Mouse (Mus musculus) induced T-regulatory cell, adult 2 months (primary cell): ENCODE data around the gene Gria3.

Experiments used
- DNase-seq: peaks from one replicate; pipeline ENCODE4 v3.0.0-alpha.2; 2012; ENCODE audit warnings: low read depth

Gria3 gene

GRCm38 (mm10) chrX:41400058-41400904, at the start of gene Gria3:
Gria3 (plus strand) TSS chrX:41400854.
- peak; percentile 4 for DNase-seq

DNA sequence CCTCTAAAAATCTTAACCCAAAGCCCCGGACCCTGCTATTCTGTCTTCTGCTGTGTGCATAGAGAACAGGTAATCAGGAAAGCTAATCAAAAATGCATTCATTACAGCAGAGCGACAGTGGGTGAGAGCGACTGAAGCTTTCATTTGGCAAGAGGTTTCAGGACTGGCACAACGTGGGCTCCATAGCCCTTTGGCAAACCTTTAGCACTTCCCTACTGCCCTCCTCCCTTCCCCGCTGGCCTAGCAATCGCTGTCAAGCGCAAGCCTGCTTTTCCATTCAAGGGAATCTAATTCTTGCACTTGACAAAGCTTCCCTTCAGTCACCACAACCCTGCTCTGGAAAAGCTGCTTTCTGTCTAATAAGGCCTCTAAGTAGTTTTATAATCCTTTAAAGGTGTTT, 13.6 kb upstream of the Gria3 start:
- DNase-seq, result no peak

GRCm38 (mm10) chrX:41389079-41389478, 11.6 kb upstream of the Gria3 start:
- DNase-seq, result no peak

DNA sequence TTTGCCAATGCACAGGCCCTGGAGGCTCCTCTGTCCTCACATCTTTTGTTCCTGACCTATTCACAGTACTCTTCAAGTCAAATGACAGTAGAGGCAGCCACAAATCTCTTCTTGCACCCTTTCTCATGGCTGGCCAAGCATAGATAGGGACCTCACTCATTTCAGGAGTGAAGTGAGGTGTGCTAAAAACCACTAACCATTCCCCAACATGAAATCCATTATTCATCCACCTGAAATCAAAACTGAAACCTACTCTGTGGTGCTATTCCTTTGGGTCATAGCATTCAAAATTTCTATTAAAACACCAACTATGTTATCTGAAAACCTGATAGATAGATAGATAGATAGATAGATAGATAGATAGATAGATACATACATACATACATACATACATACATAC, 2.2 kb upstream of the Gria3 start:
- DNase-seq, result no peak

DNA sequence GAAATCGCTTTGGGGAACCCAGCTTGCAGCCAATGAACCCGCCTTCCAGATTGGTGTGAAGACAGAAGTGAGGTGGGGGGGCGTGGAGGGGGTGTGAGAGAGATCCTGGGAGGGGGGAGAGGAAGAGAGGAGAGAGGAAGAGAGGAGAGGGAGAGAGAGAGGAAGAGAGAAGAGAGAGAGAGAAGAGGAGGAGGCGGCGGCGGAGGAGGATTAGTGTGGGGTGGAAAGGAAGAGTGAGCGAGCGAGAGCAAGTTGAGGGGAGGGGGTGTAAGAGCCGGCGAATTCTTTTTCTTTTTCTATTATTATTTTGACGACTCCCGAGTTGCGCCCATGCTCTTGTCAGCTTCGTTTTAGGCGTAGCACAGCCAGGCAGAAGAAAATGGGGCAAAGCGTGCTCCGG, 532 bp downstream of the Gria3 start:
- no peak for DNase-seq

- DNase-seq, result no peak
Measured at GRCm38 (mm10) chrX:41401590-41402240, 1.1 kb downstream of the Gria3 start.

- no peak for DNase-seq
Measured at GRCm38 (mm10) chrX:41402656-41403055, 2.0 kb downstream of the Gria3 start.

GRCm38 (mm10) chrX:41406288-41406687, 5.6 kb downstream of the Gria3 start:
- no peak for DNase-seq

GRCm38 (mm10) chrX:41409791-41410190, 9.1 kb downstream of the Gria3 start:
- no peak for DNase-seq

- DNase-seq, result no peak
Measured at GRCm38 (mm10) chrX:41425651-41426050, 25.0 kb downstream of the Gria3 start.

DNA sequence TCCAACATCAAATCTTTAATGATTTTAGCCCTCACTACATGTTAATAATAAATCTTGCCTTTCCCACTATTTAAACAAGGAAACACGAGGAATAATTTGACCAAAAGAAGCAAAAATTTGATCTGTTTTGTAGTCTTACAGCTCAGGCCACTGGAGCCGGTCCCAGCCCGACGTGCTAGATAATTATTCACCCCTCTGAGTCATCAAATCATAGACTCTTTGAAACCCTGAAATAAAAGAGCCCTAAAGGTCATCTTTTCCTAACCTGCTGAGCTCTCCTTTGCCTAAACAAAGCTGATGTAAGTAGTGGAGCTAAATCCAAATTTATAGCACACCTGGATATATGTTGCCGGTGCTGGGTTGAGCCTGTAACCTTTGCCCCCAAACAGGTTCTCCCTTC, 27.4 kb downstream of the Gria3 start:
- DNase-seq, result no peak

GRCm38 (mm10) chrX:41435541-41435940, 34.9 kb downstream of the Gria3 start:
- DNase-seq, result no peak

DNA sequence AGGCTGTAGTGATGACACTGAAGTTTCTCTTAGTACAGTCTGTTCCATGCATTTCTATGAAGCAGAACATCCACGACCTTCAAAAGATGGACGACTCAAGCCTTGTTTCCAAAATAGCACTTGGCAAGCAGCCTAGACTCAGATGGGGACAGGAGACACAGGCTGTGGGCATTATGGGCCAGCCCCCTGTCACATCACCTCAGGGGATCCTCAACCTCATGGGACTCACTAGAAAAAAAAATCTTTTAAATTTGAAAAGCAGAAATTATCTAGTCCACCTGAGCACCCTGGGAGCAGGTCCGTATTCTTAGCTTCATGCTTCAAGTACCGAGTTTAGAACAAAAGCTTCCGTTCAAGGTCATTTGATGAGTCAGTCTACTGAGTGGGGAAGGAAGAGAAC, 38.2 kb downstream of the Gria3 start:
- no peak for DNase-seq

GRCm38 (mm10) chrX:41448876-41449275, 48.2 kb downstream of the Gria3 start:
- no peak for DNase-seq

DNA sequence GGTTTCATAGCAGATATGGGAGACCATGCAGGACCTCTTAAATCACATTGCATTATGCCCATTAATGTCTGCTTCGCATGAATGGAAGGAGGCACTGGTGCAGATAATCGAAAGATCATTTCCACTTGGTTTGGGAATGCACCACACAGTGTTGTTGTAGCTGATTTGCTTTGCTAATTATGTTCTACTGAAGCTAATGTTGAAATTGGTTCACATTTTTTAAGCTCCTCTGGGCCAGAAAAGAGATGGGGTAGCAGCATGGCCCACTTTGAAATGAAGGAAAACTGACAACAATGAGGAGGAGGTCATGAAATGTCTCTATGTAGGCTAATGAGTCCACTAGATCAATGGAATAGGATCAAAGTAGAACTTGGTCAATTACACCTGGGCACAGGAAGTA, 76.8 kb downstream of the Gria3 start:
- no peak for DNase-seq

DNA sequence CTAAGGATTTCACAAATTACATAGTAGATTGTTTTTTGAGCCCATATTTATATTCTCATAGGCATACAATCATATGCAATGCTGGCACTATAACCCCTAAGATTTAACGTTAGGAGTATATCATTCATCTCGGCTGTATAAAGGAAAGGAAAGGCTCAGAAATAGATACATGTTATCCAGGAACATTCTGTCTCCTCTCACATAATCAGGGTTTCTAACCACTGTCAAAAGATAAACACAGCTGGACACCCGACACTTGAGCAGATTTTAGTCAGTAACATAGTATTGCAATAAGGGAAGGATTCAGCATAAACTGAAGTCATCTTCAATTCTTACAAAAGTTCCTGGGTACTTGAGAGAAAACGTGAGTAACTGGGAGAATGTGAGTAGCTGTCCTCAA, 95.9 kb downstream of the Gria3 start:
- no peak for DNase-seq

GRCm38 (mm10) chrX:41505371-41505770, 104.7 kb downstream of the Gria3 start:
- no peak for DNase-seq

GRCm38 (mm10) chrX:41507959-41508358, 107.3 kb downstream of the Gria3 start:
- DNase-seq, result no peak

- no peak for DNase-seq
Measured at GRCm38 (mm10) chrX:41514982-41515381, 114.3 kb downstream of the Gria3 start.

GRCm38 (mm10) chrX:41532511-41532910, 131.9 kb downstream of the Gria3 start:
- DNase-seq, result no peak

- no peak for DNase-seq
Measured at GRCm38 (mm10) chrX:41535886-41536285, 135.2 kb downstream of the Gria3 start.

DNA sequence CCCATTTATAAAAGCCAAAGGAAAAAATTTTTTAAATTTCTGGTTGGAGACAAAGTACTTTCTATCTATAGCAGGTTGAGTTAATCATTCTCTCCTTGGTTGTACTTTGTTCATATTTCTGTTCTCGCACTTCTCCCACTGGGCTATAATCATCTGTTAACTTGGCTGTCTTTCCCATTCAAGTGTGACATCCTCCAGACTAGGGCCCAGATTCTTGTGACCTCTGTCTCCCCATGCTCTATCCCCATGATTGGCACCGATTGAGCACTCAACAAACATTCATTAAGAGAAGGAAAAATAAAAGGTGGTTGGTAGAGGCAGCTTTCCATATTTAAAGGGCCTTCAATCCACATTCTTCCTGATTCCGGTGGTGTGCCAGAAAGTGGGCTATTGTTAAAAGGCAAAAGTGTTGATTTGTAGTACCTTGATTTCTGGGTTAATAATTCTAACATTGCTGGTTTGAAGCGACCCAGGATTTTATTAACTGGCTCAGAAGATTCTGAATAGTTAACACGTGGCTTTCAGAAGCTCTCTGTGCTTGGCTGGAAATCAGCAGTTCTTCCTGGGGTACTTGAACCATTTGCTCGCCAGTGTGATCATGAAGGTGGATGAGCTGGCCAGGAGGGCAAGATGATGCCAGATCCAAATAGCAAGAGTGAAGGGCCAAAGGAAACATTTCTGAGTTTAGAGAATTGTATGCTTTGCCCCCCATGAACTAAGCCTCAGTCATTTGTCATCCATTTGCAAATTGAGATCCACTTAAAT, 161.8 kb downstream of the Gria3 start:
- DNase-seq, result no peak

DNA sequence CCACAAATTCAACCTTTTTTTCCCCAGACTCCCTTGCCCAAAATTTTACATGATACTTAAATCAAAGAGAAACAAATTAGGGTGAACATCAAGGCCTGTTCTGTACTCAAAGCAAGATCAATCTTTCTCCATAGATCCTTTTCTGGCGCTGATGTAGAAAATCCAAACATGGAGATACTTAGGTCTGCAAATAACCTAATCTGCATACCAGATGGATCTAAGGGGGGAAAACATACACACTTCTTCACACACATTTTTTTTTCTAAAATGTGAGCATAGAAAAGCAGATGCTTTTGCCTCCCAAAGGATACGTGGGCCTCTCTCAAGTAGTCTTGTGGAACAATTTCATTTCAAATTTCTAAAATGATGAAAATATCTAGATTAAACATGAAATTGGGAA, 164.2 kb downstream of the Gria3 start:
- no peak for DNase-seq
